Mouse (Mus musculus): ENCODE data around the gene Hist2h2ac.

The Hist2h2ac gene

GRCm38 (mm10) chr3:96220765-96221639 lies at the start of gene Hist2h2ac, which contains the start of gene Hist2h2be:
TSS of gene Hist2h2ac (minus strand) at chr3:96220880.
TSS of gene Hist2h2be (plus strand) at chr3:96221119.
- DNase-seq (ENCODE audit: low read depth, low spot score) = peak; percentile 95

- DNase-seq (ENCODE audit: low read depth, low spot score) = peak; percentile 97
Observed at GRCm38 (mm10) chr3:96269511-96270474, 49.1 kb upstream of the Hist2h2ac start, which contains the start of gene Hist2h2bb. TSS of gene Hist2h2bb (plus strand) at chr3:96269752.

GRCm38 (mm10) chr3:96268776-96269378 lies 48.2 kb upstream of the Hist2h2ac start:
- DNase-seq (ENCODE audit: low read depth, low spot score) = peak; percentile 74

DNA sequence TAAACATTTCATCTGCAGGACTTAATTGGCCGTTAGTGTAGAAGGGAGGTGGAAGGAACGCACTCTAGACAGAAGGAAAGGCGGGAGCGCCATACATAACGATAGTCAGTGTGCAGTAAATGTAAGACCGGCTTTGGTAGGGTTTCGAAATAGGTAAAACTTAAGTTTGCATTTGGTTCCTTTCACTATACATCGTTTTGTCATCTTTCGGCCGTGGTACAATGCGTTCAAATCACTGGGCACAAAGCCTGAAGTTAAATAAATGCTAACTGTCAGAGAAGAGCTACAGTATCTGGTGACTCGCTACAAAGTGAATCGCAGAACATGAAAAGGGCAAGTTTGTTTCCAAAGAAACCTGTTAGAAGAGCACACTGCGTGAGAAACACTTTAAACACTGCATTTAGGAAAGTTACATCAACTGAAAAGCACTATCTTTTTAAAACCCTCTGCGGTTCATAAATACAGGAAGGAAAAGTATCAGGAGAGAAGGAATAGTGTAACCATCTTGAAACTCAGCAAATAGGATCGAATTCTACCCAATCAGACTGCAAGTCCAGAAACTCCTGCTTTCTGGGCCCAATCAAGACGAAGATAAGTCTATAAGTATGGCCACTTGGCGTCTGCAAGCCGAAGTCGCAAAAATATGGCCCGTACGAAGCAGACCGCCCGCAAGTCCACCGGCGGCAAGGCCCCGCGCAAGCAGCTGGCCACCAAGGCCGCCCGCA lies 47.5 kb upstream of the Hist2h2ac start, which contains the start of gene Hist2h3b:
TSS of gene Hist2h3b (plus strand) at position 604 of the 725 bp plus-strand sequence.
- DNase-seq (ENCODE audit: low read depth, low spot score) = peak; percentile 83

DNA sequence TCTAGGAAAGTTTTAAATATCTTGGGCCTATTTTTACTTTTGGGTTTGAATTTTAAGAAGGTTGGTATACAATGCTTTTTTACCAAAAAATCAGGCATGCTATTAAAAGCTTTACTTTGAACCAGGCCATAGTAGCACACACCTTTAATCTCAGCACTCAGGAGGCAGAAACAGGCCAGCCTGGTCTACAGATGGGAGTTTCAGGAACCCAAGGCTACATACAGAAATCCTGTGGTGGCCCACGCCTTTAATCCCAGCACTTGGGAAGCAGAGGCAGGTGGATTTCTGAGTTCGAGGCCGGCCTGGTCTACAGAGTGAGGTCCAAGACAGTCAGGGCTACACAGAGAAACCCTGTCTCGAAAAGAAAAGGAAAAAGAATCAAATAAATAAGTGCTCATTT lies 46.9 kb upstream of the Hist2h2ac start:
- DNase-seq (ENCODE audit: low read depth, low spot score) = no peak

DNA sequence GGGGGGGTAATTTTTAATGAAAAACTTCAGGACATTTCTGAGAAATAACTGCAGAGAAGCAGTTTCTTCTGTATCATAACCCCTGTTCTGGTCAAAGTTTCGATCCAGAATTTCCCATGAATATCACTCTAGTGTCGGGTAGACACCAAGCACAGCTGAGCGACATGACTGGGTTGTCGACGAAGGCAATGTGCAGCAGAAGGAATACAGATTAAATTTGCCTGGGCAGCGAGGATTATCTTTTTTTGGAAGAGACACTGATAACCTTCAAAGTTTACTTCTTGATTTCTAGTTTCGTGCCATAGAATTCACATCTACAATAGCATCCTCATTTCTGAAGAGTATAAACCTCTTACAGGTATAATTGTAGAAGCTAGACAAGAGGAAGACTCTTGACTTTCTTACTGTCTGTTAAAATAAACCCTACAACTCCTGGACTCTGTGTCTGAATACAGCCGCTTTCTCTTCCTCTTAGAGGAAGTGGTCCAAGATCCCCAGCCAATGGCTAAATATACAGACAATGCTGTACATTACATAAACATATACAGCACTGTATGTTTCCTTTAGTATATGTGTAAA lies 45.5 kb upstream of the Hist2h2ac start:
- DNase-seq (ENCODE audit: low read depth, low spot score) = no peak

GRCm38 (mm10) chr3:96264404-96264949 lies 43.8 kb upstream of the Hist2h2ac start:
- DNase-seq (ENCODE audit: low read depth, low spot score) = no peak

DNA sequence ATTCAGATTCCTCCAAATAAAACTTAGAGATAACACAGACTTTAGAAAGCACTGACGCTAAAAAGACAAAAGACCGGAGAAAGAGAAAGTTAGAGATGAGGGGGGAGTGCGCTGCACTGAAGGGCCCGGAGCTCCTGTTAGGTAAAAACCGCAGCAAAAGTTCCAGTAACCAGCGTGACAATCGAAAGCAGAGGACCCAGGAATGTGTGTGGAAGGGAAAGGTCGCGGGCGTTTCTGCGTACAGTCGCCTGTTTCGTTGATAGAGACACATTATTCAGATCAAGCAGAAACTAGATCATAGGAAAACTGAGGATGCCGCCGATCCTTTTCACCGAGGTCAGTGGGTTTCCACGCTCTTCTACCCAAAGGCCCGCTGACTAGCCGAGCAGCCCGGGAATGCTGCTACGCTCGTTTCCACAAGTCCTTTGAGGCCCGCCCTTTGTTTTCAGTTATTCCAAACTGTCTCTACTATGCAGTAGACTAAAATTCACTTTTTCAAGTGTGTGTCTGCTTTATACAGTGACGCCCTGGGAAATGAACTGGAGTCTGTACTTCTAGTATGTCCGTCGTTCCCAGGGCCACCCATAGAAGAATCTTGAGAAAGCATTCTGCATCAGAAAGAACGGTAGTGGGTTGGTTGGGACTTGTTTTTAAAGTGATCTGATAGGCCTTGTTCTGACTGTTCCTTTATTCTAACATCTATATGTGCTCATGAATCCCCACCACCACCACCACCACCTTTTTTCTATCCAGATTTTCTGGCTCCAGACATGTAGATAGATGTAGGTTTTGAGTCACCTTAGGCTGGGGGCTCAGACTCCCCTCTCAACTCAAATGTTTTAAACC lies 43.1 kb upstream of the Hist2h2ac start:
- no peak for DNase-seq (ENCODE audit: low read depth, low spot score)

- peak; percentile 95 for DNase-seq (ENCODE audit: low read depth, low spot score)
Observed at GRCm38 (mm10) chr3:96262979-96263550, 42.4 kb upstream of the Hist2h2ac start, which contains the start of gene Hist2h4. TSS of gene Hist2h4 (minus strand) at chr3:96263311.

DNA sequence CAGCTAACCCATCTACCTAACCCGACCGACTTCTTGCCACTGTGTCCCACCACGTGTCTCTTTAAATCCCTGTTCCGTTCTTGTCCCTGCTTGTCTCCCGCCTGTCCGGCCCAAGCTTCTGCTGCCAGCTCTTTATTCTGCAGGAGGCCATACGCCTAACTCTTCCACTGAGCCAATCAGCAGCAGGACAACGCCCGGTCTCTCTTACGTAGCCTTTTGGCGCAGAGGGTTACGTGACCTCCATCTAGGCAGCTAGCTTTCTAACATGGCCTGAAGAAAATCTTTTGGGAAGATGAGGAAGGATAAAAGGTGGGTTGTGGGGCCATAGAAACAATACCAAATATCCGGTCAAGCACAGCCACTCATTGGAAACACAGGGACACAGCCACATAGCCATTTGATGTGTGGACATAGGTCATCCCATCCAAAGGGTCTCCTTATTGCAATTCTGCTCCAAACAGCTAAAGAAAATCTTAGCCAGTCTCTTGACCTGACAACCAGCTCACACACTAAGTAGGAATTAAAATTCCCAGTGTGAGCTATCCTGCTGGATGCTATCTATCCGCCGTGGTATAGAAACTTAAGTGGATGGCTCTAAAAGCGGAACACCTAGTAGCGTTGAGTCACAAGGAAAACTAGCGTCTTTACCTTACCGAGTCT lies 41.7 kb upstream of the Hist2h2ac start:
- peak; percentile 81 for DNase-seq (ENCODE audit: low read depth, low spot score)

DNA sequence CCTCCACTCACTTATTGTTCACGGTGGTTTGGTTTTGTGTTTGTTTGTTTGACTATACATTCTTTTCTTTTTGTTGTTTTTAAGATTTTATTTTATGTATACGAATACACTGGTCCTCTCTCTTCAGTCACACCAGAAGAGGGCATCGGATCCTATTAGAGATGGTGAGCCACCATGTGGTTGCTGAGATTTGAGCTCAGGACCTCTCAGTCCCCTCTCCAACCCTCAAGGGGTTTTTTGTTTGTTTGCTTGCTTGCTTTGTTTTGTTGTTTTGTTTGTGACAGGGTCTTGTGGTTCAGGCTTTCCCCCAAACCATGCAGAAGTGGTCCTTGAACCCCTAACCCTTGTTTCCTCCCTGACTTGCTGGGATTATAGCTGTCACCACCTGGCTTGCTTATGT lies 40.9 kb upstream of the Hist2h2ac start:
- DNase-seq (ENCODE audit: low read depth, low spot score) = no peak

- DNase-seq (ENCODE audit: low read depth, low spot score) = no peak
Observed at GRCm38 (mm10) chr3:96260220-96260619, 39.5 kb upstream of the Hist2h2ac start.

GRCm38 (mm10) chr3:96257190-96257589 lies 36.5 kb upstream of the Hist2h2ac start:
- DNase-seq (ENCODE audit: low read depth, low spot score) = no peak

- DNase-seq (ENCODE audit: low read depth, low spot score) = no peak
Observed at GRCm38 (mm10) chr3:96255926-96256593, 35.4 kb upstream of the Hist2h2ac start.

- no peak for DNase-seq (ENCODE audit: low read depth, low spot score)
Observed at GRCm38 (mm10) chr3:96254683-96255355, 34.1 kb upstream of the Hist2h2ac start.

DNA sequence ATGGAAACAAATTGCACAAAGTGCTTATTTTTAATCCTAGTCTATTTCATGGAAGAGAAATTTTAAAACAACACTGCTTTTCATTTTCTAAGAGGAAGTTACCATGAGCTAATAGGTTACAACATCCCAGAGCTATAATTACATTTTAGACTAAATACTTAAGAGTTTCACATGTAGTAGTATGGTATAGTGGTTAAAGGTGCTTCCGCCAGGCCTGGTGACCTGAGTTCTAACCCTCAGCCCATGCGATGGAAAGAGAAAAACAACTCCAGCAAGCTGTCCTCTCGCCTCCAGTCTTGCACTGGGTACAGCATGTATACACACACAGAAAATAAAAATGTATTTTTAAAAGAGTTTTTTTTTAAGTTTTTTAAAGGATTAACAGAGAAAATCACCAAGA lies 31.1 kb upstream of the Hist2h2ac start:
- DNase-seq (ENCODE audit: low read depth, low spot score) = no peak

DNA sequence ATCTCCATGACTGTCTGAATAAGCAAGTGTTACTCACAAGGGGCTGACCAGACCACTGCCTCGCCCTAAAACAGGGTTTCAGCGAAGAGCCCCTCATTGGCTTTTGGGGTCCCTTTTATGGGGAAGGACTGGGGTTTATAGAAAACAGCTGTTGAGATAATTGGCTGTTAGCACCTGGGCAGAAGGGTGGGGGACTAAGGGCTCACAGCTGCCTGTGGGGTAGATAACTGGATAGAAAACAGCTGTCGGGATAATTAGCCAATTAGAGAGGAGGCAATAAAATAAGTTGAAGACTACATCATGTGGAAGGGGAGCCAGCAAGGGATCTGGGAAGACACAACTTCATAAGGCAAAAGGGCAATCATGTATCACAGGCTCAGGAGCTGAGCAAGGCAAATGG lies 30.2 kb upstream of the Hist2h2ac start:
- no peak for DNase-seq (ENCODE audit: low read depth, low spot score)

All from CD4-positive helper T cell, adult 2 months (primary cell).